Mouse (Mus musculus) ovary, postnatal 10 days (tissue): ENCODE data around the gene Ets2.

ENCODE experiments used
- DNase-seq: peaks from one replicate; pipeline ENCODE4 v3.0.0; 2022; ENCODE audit warnings: low spot score

Ets2 gene

GRCm38 (mm10) chr16:95769066-95769995, 67.5 kb downstream of the Ets2 start:
- no peak for DNase-seq

GRCm38 (mm10) chr16:95769996-95770334, 68.1 kb downstream of the Ets2 start:
- no peak for DNase-seq

- DNase-seq, result no peak
Observed at GRCm38 (mm10) chr16:95770402-95770801, 68.5 kb downstream of the Ets2 start.
